Mouse (Mus musculus) adrenal gland, adult 8-10 months (tissue): ENCODE results near the gene Atg9b. TPM values are rescaled to one million over a fixed set of nuclear protein-coding genes. Genes with fewer than 3 reads are reported as not detected.

Experiments
- DNase-seq: peaks from one replicate; pipeline ENCODE4 v3.0.0; 2022
- total RNA-seq, 4 experiments: library from RNA; stranded (reverse); gene quantifications; 2 replicates each; pipeline ENCODE4 v1.2.4; 2022

The Atg9b gene
- total RNA-seq, 4 experiments from 2014 or later, result 0.55 to 1.3 (median 0.64) TPM

DNA sequence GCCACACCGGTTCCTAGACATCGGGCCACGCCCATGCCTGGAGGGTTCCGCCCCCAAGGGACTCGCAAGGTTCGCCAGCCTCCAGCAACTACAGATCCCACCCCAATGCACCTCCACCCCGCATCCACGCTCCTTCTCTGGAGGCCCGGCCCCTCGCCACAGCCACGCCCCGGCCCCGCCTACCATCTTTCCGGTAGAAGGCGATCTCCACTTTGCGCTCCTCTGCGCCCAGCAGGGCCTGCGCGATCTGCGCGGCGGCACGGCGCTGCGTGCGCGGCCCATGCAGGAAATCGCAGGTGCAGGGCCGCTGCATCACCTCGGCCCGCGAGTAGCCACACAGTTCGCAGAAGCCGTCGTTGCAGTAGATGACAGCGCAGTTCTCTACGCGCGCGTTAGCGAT lies 43.8 kb downstream of the Atg9b start:
- peak; percentile 73 for DNase-seq

DNA sequence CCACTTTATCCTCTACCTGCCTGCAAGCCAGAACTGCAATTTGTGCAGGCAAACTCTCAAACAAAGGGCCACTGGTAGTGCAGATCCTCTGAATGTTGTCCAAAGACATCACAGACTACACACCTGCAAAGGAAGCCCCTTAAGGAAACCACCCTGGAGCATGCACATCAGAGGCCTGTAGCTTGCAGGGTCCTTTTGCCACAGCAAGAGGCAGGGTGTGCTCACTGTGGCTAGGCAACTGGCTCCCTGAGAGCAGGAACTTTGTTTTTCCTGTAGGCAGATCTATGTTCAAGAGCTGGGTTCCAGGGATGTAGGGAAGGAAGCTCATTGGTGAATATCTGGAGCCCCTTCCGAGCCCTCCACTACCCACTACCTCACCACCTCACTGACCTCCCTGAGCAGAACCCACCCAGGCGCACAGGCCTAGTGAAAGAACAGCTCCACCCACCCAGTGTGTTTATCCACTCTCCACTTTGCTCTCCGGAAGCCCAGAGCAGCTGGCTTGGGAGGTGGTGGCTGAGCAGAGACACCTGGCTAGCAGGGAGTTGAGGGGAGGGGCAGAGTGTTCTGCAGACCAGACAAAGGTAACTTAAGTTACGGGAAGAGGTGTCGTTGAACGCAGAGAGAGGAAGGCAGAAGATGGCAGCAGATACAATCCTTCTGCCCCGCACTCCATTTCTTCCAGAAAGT lies 44.6 kb downstream of the Atg9b start:
- DNase-seq, result no peak

DNA sequence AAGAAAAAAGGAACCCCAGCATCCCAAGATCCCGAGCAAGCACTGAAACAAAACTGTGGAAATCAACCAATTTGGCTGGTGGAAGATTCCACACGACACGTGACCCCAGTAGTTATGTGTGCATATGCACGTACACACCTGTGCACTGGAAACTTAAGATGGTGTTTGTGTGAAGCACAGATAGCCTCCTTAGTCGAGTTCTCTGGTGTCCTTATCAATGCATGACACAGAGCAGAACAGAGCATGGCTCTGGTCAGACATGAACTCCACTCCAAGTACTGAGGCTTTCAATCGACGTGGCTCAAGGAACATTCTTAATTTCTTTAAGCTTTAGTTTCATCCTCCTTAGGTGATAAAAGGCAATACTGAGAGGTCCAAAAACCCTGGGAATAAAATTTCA lies 45.6 kb downstream of the Atg9b start:
- no peak for DNase-seq

DNA sequence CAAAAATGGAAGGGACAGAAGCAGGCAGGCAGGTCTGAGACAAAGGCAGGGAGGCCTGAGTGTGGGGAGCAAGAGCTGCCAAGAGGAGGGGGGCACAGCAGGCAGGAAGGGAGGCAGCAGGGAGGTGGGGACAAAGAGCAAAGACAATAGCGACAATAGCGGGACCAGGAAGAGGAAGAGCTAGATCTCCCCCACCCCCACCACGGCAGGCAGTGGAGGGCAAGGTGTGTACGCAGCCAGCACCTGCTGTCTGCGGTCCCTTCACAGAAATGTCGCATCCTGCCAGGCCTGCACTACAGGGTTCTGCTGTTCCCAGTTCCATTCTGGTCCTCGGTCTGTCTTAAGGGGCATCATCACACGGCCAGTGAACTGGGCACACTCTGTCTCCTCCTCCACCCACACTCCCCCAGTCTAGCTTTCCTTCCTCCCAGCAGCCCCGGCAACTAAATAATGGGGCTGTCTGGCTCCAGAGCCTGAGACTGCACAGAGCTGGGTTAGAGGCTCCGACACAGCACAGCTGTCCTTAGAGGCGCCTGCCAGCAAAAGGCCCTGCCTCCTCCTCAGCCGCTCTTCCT lies 47.4 kb downstream of the Atg9b start:
- DNase-seq, result no peak

- DNase-seq, result no peak
Measured at GRCm38 (mm10) chr5:24343977-24344436, 47.9 kb downstream of the Atg9b start.

DNA sequence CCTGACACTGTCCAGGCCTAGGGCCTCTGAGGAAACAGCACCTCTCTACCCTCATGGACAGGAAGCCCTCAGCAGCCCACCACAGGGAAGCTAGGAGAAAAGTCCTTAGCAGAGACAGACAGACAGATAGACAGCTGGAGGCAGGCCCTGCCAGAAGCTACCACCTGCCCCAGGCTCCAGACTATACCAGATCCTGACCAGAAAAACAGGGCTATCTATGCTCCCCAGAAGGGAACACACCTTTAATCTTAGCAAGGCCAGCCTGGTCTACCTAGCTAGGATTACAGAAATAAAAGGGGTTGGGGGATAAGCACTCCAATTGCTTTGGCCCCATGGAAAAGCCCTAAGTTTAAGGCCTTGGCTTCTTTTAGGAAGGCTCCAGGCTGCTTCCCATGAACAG lies 48.6 kb downstream of the Atg9b start:
- DNase-seq, result no peak

GRCm38 (mm10) chr5:24342966-24343365 lies 49.0 kb downstream of the Atg9b start:
- DNase-seq, result no peak

- DNase-seq, result no peak
Measured at GRCm38 (mm10) chr5:24342205-24342963, 49.6 kb downstream of the Atg9b start.

- no peak for DNase-seq
Measured at GRCm38 (mm10) chr5:24337821-24338220, 54.1 kb downstream of the Atg9b start.

DNA sequence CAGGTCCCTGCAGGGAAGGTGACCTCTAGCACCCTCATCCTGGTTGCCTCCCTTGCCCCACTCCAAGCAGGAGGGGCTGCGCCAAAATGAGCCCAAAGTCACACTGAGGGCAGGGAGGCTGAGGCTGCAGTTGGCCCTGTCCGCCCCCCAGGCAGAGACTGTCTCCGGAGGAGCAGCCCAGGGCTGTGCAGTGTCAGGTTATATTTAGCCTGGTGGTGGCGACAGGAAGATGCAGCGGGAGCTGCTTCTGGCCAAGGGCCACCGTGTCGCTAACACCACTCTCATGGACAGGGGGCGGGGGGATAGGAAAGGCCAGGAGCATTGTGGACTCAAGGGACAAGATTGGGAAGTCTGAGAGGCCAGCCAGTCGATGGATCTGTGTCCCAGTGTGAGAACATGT lies 54.6 kb downstream of the Atg9b start:
- no peak for DNase-seq

DNA sequence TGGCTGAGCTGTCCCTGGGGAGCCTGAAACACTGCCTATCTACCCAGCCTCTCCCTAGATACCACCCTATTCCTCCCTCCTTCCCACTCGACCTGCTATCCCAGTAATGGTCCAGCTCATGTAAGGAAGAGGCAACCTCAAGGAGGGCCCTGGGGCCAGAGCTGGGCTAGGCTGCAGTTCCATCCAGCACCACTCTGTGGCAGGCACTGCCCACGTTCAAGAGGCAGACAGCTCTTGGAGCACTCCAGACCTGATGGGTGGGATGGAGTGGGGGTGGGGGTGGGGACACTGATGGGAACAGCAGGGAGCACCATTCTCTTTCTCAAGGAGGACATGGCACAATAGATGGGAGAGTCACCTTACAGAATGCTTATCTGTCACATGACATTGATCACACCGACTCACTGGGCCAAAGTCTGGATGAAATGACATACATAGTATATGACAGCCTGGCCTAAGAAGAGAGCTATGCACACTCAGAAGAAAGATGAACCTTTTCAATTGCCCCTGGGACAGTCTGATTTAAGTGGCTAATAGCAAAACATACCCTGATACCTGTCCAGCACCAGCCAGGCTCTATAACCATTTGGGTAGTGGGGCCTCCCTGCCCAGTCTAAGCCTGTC lies 55.9 kb downstream of the Atg9b start:
- no peak for DNase-seq

DNA sequence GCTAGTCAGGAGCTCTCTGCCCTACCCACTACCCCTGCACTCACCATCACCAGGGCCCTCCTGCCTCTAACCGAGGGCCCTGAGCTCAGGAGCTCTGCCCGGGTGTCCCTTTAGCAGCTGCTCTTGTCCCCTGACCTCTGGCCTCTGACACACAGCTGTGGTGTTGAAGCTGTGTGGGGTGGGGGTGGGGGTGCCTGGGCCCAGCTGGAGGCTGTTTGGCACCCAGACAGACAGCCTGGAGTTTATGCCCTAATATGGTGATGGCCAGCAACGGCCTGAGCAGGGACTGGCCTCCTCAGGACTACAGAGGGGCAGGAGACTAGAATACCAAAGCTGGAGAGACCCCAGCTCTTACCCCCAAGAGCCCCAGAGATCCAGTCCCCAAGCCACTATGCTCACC lies 57.2 kb downstream of the Atg9b start:
- no peak for DNase-seq

Other genes with a start within 250 kb of the Atg9b start
- 10 to 100 TPM in 2 of 4 experiments, 1 to 10 TPM in 2; 7.8 to 16.5 (median 10.3) TPM for gene Nupl2, start 227.2 kb downstream of the Atg9b start, total RNA-seq
- 10 to 100 TPM; 17.7 to 47.2 (median 36.0) TPM for gene Kcnh2, start 40.5 kb downstream of the Atg9b start, total RNA-seq
- gene Nos3, start 27.3 kb downstream of the Atg9b start, total RNA-seq, result 10 to 100 TPM in 1 of 4 experiments, 1 to 10 TPM in 3; 6.5 to 11.2 (median 9.1) TPM
- gene Abcb8, start 1.5 kb upstream of the Atg9b start, total RNA-seq, result 10 to 100 TPM; 73.5 to 97.6 (median 86.0) TPM
- gene Asic3, start 21.2 kb upstream of the Atg9b start, total RNA-seq, result under 1 TPM in 3 of 4 experiments, not detected in 1; 0.30 to 0.59 (median 0.55) TPM
- gene Cdk5, start 31.4 kb upstream of the Atg9b start, total RNA-seq, result 10 to 100 TPM; 43.2 to 66.8 (median 56.2) TPM
- gene Slc4a2, start 31.7 kb upstream of the Atg9b start, total RNA-seq, result 10 to 100 TPM; 53.0 to 84.3 (median 65.6) TPM
- 100 to 1,000 TPM in 2 of 4 experiments, 10 to 100 TPM in 2; 96.8 to 117 (median 102) TPM for gene Fastk, start 53.1 kb upstream of the Atg9b start, total RNA-seq
- 10 to 100 TPM; 17.0 to 19.6 (median 17.7) TPM for gene Tmub1, start 55.7 kb upstream of the Atg9b start, total RNA-seq
- 100 to 1,000 TPM in 2 of 4 experiments, 10 to 100 TPM in 2; 86.3 to 117 (median 102) TPM for gene Agap3, start 60.0 kb upstream of the Atg9b start, total RNA-seq
- not detected for gene Gbx1, start 135.1 kb upstream of the Atg9b start, total RNA-seq
- gene Asb10, start 148.8 kb upstream of the Atg9b start, total RNA-seq, result under 1 TPM; 0.37 to 0.75 (median 0.59) TPM
- not detected for gene 4931409K22Rik, start 164.7 kb upstream of the Atg9b start, total RNA-seq
- 10 to 100 TPM; 59.5 to 89.6 (median 75.2) TPM for gene Abcf2, start 185.3 kb upstream of the Atg9b start, total RNA-seq
- 10 to 100 TPM; 38.1 to 70.3 (median 57.1) TPM for gene Chpf2, start 194.6 kb upstream of the Atg9b start, total RNA-seq
- gene Smarcd3, start 232.3 kb upstream of the Atg9b start, total RNA-seq, result 10 to 100 TPM; 14.3 to 42.2 (median 24.7) TPM